Mouse (Mus musculus) urinary bladder, postnatal 14 days (tissue): ENCODE results near the gene 9030612E09Rik.

Source experiments
- DNase-seq: peaks from one replicate; pipeline ENCODE4 v3.0.0; 2021; ENCODE audit warnings: low spot score

Gene 9030612E09Rik

DNA sequence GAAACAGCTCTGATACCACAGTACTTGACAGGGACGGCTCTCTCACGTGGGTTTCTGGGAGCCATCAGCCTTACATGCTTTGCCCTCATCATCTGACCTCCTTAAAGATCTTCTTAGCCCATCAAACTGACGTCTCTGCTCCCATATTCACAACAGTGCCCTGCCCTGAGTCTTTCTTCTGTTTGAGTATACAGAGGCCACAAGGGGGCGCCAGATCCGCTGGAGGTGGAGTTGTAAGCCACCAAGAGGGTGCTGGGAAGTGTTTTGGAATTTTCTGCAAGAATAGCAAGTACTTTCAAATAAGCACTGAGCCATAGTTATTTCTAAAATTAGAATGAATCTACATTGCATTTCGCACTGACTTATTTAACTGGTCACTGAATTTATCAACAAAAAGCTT lies 37.4 kb downstream of the 9030612E09Rik start:
- DNase-seq: peak; percentile 8

GRCm38 (mm10) chr10:43217361-43217900 lies 42.9 kb downstream of the 9030612E09Rik start:
- no peak for DNase-seq

DNA sequence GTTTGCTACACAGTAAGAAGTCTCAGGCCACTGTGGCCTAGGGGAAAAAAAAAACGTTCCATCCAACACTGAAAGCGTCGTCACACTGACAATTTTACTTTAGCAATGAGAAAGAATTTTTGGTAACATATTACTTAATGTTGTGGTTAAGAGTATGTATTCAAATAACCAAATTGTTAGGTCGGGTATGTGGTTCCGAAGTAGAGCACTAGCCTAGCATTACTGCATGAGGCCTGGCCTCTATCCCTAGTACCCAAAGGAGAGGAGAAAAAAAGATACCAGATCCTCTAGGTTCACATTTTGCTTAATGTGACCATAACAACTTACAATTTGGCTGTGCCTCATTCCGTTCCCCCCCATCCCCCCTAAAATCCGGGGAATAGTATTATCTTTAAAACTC lies 46.0 kb downstream of the 9030612E09Rik start:
- no peak for DNase-seq

- peak; percentile 94 for DNase-seq
These were observed 46.6 kb downstream of the 9030612E09Rik start, which contains the start of gene Pdss2 for GRCm38 (mm10) chr10:43220910-43221625. TSS of gene Pdss2 (plus strand) at chr10:43221486.

DNA sequence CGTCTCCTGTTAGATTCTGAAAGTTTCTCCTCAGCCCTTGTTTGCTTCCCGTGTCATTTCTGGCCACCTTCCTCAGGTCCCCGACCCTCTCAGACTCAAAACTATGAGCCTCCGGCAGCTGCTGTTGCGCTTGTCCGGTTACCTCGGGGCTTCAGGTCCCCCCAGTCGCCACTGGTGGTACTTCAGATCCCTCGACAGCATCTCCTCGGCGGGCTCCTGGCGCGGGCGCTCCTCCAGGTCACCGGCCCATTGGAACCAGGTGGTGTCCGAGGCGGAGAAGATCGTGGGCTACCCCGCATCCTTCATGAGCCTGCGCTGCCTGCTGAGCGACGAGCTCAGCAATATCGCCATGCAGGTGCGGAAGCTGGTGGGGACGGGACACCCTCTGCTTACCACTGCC lies 47.2 kb downstream of the 9030612E09Rik start:
- DNase-seq: peak; percentile 12

GRCm38 (mm10) chr10:43223391-43223790 lies 48.9 kb downstream of the 9030612E09Rik start:
- DNase-seq: no peak
